Mouse (Mus musculus) testis, postnatal 14 days (tissue): Measurements from ENCODE around the gene Smtnl1.

Source experiments
- DNase-seq: peaks from one replicate; pipeline ENCODE4 v3.0.0; 2021; ENCODE audit warnings: low spot score

The Smtnl1 gene

GRCm38 (mm10) chr2:84822552-84822951 lies at the start of gene Smtnl1:
TSS of gene Smtnl1 (minus strand) at chr2:84822652.
- no peak for DNase-seq

DNA sequence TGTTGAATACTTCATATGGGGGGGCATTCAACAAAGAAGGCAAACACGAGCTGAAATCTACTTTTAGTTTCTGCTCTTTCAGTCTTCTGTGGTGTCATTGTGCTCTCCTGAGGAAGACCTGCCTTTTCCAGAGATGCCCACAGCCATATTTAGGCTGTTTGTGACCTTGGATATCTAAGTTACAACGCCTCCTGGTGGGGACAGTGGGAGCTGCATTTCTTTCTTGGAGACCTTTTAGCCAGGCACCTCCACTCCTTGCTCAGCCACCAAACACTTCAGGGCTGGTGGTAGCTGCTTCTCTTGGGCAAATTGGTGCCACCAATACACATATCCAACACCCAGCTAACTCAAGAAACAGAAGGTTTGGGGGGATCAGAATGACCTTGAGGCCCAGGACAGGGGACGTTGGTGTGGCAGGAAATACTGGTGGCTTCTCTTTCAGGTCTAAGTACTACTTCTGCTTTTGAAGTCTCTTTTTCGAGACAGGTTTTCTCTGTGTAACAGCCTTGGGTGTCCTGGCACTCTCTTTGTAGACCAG lies 48.2 kb upstream of the Smtnl1 start:
- no peak for DNase-seq

DNA sequence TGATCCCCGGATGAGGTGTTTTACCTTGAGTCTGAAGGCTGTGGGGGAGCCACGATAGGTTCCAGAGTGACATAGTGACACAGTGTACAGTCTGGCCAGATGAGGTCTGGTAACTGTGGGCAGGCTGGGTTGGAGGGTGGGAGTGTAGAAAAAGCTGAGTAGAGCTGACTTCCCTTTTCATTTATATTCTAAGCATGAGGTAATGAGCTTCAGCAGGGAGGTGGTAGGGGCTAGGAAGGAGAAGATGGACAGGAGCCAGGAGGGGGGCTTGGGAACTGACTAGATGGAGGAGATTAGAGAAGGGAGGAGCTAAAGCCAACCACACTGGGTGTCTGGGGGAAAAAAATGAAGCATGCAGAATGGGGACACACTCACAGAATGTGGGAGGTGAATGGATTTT lies 46.5 kb upstream of the Smtnl1 start:
- no peak for DNase-seq

DNA sequence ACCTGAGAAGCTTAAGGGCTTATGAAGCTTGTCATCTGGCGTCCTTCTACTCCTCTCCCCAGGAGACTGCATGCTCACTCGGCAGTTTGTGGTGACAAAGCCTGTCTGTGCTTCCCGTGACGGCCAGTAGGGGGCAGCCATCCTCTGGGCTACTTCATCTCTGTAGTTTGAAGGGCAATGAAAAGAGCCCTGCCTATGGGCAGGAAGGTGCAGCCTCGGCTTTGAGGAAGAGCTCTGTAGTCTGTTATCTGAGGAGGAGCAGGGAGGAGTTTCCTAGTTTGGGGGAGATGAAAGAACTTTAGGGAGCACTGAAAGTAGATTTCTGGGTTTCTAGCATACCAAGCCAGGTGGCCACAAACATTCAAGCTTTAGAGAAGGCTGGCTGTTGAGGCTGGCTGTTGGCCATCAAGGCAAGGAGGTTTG lies 46.1 kb upstream of the Smtnl1 start:
- peak; percentile 63 for DNase-seq

DNA sequence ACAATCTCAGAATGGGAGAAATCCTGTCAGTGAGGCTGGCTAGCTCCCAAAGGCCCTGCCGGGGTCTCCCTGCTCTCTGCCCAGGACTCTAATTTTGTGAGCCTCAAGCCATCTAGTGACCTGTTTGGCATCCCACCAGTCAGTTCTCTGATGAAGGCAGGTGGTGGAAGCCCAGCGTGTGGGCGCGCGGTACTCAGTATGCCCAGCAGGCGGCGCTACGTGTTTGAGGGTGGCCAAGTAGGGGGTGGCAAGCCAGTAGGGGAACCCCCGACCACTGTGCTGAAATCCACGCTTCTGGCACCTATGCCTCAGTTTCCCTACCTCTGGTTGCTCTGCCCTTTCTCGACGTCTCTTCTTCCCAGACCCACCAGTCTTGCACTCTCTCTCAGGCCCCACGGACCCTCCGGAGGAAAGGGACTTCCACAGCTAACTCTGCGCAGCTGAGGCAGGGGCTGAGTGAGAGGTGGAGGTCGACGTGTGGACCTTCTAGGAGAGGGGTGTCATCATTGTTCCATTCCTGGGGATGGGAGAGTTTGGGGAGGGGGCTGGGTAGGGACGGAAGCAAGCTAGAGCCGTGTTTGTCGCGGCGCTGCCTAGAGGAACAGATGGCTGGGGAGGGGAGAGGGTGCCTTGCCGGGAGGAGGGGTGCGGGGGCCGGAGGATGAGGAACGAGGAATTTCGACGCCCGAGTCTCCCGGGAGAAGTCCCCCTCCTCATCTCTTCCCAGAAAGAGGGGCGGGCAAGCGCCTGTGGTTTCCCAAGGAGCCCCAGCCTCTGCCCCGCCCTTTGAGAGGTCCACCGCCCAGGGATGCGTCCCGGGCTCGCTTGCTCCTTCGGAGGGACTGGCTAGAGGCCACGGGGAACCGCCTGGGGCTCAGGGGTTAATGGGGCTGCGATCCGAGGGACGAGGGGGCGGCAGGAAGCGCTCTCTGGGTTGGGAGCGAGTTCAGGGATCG lies 43.4 kb upstream of the Smtnl1 start:
- DNase-seq = peak; percentile 74

DNA sequence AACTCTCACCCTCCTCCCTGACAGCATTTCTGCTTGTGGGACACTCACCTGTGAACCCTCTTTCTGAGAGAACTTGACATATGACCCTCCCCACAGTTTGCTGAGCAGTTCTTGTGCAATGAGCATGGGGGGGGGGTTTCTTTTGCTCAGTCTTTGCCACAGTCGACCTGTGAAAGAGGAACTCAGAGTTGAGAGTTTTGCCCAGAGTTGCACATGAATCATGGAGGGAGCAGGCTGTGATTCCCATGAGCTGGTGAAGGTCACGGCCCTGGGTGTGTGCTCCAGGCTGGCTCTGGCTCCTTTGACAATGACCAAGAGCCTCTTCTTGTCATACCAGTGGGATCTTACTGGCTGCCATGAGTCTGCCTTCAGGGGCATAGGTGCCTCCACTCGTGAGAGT lies 39.8 kb upstream of the Smtnl1 start:
- no peak for DNase-seq

- no peak for DNase-seq
Observed at GRCm38 (mm10) chr2:84861430-84861829, 39.0 kb upstream of the Smtnl1 start.

GRCm38 (mm10) chr2:84859991-84860780 lies 37.7 kb upstream of the Smtnl1 start:
- no peak for DNase-seq

GRCm38 (mm10) chr2:84858551-84858950 lies 36.1 kb upstream of the Smtnl1 start:
- DNase-seq = no peak

DNA sequence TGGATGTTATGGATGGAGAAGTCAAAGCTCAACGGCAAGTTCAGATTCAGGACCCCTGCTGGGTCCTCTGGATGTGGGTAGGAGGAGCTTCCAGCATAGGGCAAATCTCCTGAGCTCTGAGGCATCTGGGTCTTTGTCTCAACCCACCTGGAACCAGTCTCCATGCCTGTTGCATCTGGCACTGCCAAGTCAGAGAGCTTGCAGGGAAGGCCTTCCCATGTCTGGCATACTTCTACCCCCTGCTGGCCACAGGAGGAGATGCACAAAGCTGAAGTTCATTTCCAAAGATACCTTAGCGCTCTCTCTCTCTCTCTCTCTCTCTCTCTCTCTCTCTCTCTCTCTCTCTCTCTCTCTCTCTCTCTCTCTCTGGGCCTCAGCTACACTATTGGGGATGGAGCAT lies 33.3 kb upstream of the Smtnl1 start:
- no peak for DNase-seq

GRCm38 (mm10) chr2:84851130-84852040 lies 28.9 kb upstream of the Smtnl1 start:
- DNase-seq = peak; percentile 58

GRCm38 (mm10) chr2:84850407-84851129 lies 28.1 kb upstream of the Smtnl1 start:
- no peak for DNase-seq

DNA sequence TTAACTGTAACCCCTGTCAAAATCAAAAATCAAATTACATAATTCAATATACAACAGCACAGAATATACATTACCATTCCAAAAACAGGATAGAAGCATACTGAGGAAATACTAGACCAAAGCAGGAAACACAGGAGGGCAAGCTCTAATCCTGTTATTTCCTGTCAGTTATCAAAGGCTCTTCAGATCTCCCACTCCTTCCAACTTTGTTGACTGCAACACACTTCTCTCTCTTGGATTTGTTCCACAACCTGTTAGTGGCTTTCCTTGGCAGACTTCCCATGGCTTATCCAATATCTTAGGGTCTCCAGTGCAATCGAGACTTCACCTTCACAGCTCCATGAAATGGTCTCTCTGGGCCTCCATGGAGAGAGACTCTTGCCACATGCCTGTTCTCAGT lies 22.8 kb upstream of the Smtnl1 start:
- DNase-seq = no peak

DNA sequence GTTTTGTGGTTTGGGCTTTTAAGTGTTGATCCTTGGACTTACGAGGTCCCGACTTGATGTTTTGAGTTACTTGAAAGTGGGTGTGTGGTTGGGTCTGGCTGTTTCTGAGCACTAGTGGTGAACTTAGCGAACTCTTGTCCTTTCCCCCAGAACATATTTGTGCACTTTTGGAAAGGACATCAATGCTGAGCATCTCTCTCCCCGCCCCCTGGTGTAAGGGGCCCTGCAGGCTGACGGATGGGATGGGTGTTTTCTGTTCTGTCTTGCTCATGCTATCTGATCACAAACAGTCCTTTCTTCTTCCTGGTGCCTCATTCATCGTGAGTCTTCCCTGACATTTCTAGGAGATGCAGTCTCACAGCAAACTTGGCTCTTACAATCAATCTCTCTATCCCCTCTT lies 21.2 kb upstream of the Smtnl1 start:
- DNase-seq = no peak

GRCm38 (mm10) chr2:84841905-84842304 lies 19.5 kb upstream of the Smtnl1 start:
- no peak for DNase-seq

DNA sequence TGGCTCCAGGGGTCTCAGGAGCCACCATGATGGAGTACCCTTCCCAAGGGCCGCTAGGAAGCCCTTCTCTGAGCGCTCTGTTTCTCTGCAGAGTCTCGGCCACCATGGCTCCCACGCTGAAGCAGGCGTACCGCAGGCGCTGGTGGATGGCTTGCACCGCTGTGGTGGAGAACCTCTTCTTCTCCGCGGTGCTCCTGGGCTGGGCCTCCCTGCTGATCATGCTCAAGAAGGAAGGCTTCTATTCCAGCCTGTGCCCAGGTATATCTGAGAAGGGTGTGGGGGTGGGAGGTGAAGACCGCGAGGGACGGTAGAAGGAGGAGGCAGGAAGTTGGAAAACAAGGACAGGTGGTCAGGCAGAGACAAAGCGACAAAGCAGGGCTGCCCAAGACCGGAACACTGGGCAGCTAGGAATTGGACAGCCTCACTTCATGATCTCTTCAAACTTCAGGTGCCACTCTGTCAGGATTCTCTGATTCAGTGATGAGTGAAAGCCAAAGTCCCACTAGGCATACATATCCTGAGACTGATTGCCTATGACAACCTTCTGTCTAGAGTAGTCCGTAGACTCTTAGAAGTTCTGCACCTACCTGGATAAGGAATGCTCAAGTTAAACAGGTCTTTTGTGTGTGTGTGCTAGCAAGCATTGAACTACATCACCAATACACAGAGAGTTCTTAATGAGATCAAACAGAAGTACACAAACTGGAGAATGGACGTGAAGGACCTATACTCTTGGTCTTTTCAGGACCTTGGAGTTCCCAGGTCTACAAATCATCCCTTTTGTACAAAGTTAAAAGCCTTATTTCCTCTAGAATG lies 18.5 kb upstream of the Smtnl1 start:
- DNase-seq = no peak

DNA sequence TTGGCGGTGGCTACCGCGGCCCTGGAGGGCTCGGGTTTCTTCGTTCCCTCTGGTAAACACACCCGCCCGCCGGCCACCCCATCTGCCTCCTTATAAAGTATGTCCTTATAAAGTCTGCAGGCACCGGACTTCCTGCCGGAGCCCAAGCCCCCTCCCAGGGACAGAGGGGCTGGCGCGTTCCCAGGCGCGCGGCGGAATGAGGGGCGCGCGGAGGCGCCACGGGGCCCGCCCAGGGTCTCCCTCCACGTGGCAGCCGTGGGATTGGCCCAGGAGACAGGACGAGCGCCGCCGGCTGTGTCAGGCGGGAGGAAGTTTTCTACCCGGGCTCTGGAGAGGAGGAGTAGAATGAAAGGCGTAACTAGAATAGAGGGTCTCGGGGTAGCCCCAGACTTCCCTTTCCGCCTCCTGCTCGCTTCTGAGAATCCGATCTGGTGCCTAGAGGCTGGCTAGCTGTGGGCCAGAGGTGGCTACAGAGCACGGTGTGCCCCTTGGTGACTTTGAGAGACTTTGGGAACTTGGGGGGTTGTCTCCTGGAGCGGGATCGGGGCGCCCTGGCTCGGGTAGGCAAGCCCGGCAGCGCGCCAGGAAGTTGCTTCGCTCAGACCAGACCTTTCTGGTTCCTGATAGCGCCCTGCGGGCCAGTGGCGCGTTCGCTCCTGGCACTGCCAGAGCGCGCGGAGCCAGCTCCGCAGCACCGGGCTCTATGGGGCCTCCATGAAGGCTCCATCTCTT lies 17.7 kb upstream of the Smtnl1 start:
- DNase-seq = peak; percentile 69

GRCm38 (mm10) chr2:84838993-84839980 lies 16.8 kb upstream of the Smtnl1 start:
- no peak for DNase-seq
